Mouse (Mus musculus) liver, adult 2 months (tissue): ENCODE measurements at regions not wholly inside any gene's neighbourhood (a gene's known extent, or its start where the extent isn't known, plus 50 kb on each side); places are given as distances from the start of the nearest gene placed in this dataset.
A peak's percentile ranks its signal among the peaks of the same experiment; 100 is the strongest.
"Not testable (repeated sequence)": the region's sequence is repeated elsewhere in the genome, so short reads cannot be mapped to it uniquely, and the experiment has no call there.

Source experiments
- DNase-seq: peaks from one replicate; pipeline ENCODE4 v3.0.0-alpha.2; 2011; ENCODE audit warnings: low read depth, low spot score; ENCODE audit errors: extremely low read depth
- H3K27ac ChIP-seq: fragments of 200-500 bp; replicated peaks from 2 replicates; pipeline ENCODE4 v1.5.1; 2012; ENCODE audit warnings: low read depth, mild to moderate bottlenecking, control low read depth, inconsistent platforms, low read length; ENCODE audit not compliant: insufficient read depth
- H3K27me3 ChIP-seq: fragments of 200-500 bp; 2 replicates; pipeline ENCODE4 v1.6.1; 2012; ENCODE audit warnings: mild to moderate bottlenecking, moderate library complexity, low read length, inconsistent platforms; ENCODE audit not compliant: control insufficient read depth, insufficient read depth
- H3K36me3 ChIP-seq: fragments of 200-500 bp; 2 replicates; pipeline ENCODE4 v1.6.1; 2012; ENCODE audit warnings: low read length, inconsistent platforms; ENCODE audit not compliant: control insufficient read depth, insufficient read depth
- H3K4me1 ChIP-seq: fragments of 200-500 bp; 2 replicates; pipeline ENCODE4 v1.6.1; 2011; ENCODE audit warnings: low read length; ENCODE audit not compliant: control insufficient read depth, insufficient read depth
- H3K4me3 ChIP-seq: fragments of 200-500 bp; 2 replicates; pipeline ENCODE4 v1.5.1; 2011; ENCODE audit warnings: low read depth, mild to moderate bottlenecking, control low read depth, low read length, moderate library complexity; ENCODE audit not compliant: insufficient read depth
- H3K79me2 ChIP-seq: fragments of 200-500 bp; 2 replicates; pipeline ENCODE4 v1.6.1; 2012; ENCODE audit warnings: inconsistent platforms, mild to moderate bottlenecking, low read length, moderate library complexity; ENCODE audit not compliant: control insufficient read depth, insufficient read depth
- H3K9ac ChIP-seq: fragments of 200-500 bp; 2 replicates; pipeline ENCODE4 v1.6.1; 2012; ENCODE audit warnings: low read depth, mild to moderate bottlenecking, control low read depth, inconsistent platforms, low read length
- CTCF ChIP-seq: fragments of 200-500 bp; IDR thresholded peaks from 2 replicates; pipeline ENCODE4 v1.5.1; 2011; ENCODE audit warnings: low read depth, low read length, control low read depth
- POLR2A ChIP-seq: fragments of 200-500 bp; IDR thresholded peaks from 2 replicates; pipeline ENCODE4 v1.6.1; 2011; ENCODE audit warnings: low read length, control low read depth; ENCODE audit not compliant: insufficient read depth; ENCODE audit errors: extremely low read depth
- WGBS: fragments of 180-500 bp; shearing (Covaris S2); methylation state at CpG from one replicate; pipeline ENCODE4 v1.1.7; 2018; 5-methylcytosine and 5-hydroxymethylcytosine counted together

DNA sequence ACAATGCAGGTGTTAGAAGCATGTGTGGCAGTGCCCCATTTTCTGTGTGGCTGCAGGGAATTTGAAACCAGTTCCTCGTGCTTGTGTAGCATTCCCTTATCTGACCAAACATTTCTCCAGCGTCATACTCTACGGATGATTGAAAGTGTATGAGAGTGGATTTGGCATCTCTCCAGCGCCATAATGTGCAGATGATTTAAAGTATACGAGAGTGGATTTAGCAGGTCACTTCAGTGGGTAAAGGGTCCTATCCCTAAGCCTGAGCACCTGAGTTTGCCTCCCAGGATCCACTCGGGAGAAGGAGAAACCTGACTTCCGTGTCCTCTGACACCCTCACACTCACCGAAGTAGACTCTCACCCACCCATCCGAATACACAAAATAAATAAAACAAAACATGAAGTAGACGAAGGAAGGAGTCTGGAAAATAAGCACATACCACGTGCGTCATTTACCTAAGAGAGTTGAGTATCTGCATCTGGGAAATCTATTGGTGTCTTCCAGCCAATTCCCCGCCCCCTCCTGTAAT is 54.2 kb upstream of the Atxn1 start:
- Histone ChIP-seq H3K4me1 (peaks cover 25% of the 10 kb centered on the region), H3K79me2 (no peaks in the 10 kb centered on the region), H3K4me3 (no peak overlapping the region), H3K9ac (no peak overlapping the region), H3K27me3 (no peaks in the 10 kb centered on the region), H3K27ac (peak overlapping the region; percentile 22), H3K36me3 (no peaks in the 10 kb centered on the region)
- no peak for TF ChIP-seq POLR2A
- TF ChIP-seq CTCF: no peak
- DNase-seq: no peak
- WGBS: 26% methylated on average over 13 of the region's 13 CpGs

DNA sequence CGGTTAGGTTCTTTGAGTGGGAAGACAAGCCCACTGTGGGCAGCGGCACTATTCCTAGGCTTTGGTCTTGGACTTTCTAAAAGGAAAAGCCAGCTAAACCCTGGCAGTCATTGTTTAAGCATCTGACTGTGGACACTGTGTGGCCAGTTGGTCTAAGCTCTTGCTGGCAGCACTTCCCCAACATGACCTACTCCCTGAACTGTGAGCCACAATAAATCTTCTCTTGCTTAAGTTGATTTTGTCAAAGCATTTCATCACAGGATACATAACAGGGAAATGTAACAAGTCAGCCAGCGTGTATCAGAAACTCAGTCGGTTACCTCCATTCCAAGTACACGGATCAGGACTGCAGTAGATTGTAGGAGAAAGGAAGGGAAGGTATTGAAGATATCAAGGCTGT is 52.9 kb upstream of the Atxn1 start:
- Histone ChIP-seq H3K27me3 (no peaks in the 10 kb centered on the region), H3K27ac (no peak overlapping the region), H3K4me3 (no peak overlapping the region), H3K79me2 (no peaks in the 10 kb centered on the region), H3K9ac (no peak overlapping the region), H3K4me1 (peaks cover 16% of the 10 kb centered on the region), H3K36me3 (no peaks in the 10 kb centered on the region)
- DNase-seq: peak; percentile 77
- no peak for TF ChIP-seq CTCF
- TF ChIP-seq POLR2A: no peak
- 51% methylated on average over 5 of the region's 5 CpGs for WGBS

DNA sequence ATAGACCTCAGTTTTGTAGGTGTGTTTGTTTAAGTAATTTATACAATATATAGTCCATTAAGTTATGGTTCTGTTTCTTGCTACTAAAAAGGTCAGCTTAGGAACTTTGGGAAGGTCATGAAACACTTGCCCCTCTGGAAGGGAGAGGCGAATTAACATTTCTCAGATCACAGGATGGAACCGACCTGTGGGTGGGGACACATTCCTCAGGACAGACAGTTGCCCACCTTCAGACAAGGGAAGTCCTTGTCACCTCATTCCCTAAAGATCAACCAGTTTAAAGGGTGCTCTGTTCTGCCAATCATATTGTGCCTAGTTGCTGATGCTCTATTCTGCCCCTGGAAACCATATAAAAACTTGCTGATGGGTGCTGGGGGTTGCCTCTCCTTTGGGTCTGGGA is 52.2 kb upstream of the Atxn1 start:
- WGBS: 79% methylated on average over 2 of the region's 2 CpGs

DNA sequence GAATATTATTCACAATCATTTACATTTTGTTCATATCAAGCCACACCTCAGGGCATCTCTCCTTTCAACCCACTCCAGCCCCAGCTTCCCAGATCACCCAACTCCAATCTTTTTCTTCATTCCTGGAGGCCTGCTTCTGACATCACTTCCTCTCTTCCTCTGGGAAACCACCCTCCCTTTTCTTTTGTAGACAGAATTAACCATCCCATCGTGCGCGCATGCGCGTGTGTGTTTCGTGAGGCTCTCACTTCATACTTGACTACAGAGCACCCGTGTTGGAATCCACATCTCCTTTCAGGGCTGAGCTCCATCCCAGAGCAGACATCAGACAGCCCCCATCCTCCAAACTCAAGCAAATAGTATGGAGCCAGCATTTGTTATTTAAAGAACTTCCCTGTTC is 50.4 kb upstream of the Atxn1 start:
- H3K27ac ChIP-seq: no peak overlapping the region
- H3K36me3 ChIP-seq: no peaks in the 10 kb centered on the region
- H3K27me3 ChIP-seq: no peaks in the 10 kb centered on the region
- no peak overlapping the region for H3K4me3 ChIP-seq
- no peaks in the 10 kb centered on the region for H3K79me2 ChIP-seq
- no peak for DNase-seq
- H3K9ac ChIP-seq: no peak overlapping the region
- TF ChIP-seq POLR2A (no peak), CTCF (no peak)
- 90% methylated on average over 7 of the region's 7 CpGs for WGBS
- peaks cover 10% of the 10 kb centered on the region for H3K4me1 ChIP-seq

More for the DNA sequence above, 52.2 kb upstream of the Atxn1 start:
- H3K9ac ChIP-seq, H3K27ac ChIP-seq, H3K79me2 ChIP-seq, H3K36me3 ChIP-seq, H3K4me3 ChIP-seq, H3K27me3 ChIP-seq, DNase-seq: not testable (repeated sequence)
- H3K4me1 ChIP-seq: peaks cover 13% of the 10 kb centered on the region

DNA sequence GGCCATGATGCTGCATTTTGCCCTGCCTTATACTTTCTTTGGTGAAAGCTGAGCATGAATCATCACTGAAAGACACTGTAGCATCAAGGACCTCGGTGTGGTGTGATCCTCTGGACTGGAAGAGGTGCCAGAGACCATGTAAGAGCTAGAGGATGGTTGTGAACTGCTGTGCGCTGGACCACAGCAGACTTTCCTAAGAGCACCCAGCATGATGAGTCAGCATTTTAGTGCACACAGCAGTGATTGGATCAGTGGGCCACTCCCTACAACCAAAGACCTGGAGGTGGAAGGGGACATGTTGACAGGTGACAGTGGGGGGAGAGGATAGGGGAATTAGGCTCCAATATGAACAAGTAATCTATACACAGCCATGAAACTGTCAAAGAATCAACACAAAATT is 49.8 kb upstream of the Atxn1 start:
- Histone ChIP-seq H3K4me1 (peaks cover 7% of the 10 kb centered on the region; the same call in 1 of the 2 replicates), H3K4me3 (no peak overlapping the region), H3K27ac (no peak overlapping the region), H3K27me3 (no peaks in the 10 kb centered on the region), H3K79me2 (no peaks in the 10 kb centered on the region), H3K36me3 (no peaks in the 10 kb centered on the region), H3K9ac (no peak overlapping the region)
- no peak for TF ChIP-seq CTCF
- no peak for TF ChIP-seq POLR2A
- no peak for DNase-seq
- 81% methylated on average over 2 of the region's 2 CpGs for WGBS
